Mouse (Mus musculus): ENCODE measurements around the gene Gapt. TPM values are rescaled to one million over a fixed set of nuclear protein-coding genes. Genes with fewer than 3 reads are reported as not detected.

Gene Gapt
- polyA plus RNA-seq (2012; rRNA removed): 0.26 and 0.47 TPM in 2 replicates

GRCm38 (mm10) chr13:110356941-110357340 lies at the start of gene Gapt:
Gene Gapt, minus strand, starts transcription at chr13:110357199.

GRCm38 (mm10) chr13:110394291-110395178 lies 37.5 kb upstream of the Gapt start, which contains the start of gene Plk2:
Gene Plk2, plus strand, starts transcription at chr13:110395046.

Other genes starting within 250 kb of the Gapt start
- not detected in 2 replicates for gene Rab3c, start 76.2 kb downstream of the Gapt start, polyA plus RNA-seq (2012; rRNA removed)
- 7.8 and 9.6 TPM in 2 replicates for gene Plk2, start 37.8 kb upstream of the Gapt start, polyA plus RNA-seq (2012; rRNA removed)

Measured in ovary, adult 2 months (tissue).